Mouse (Mus musculus) cortical plate, adult 2 months (tissue): Measurements from ENCODE around the gene Patj. TPM values are rescaled to one million over a fixed set of nuclear protein-coding genes. Genes with fewer than 3 reads are reported as not detected.
"Not testable (repeated sequence)": the region's sequence is repeated elsewhere in the genome, so short reads cannot be mapped to it uniquely, and the experiment has no call there.

Experiments
- H3K27ac ChIP-seq: fragments of 200-500 bp; 2 replicates; pipeline ENCODE4 v1.5.1; 2012; ENCODE audit warnings: low read length, control low read depth, inconsistent platforms; ENCODE audit not compliant: insufficient read depth
- H3K4me1 ChIP-seq: fragments of 200-500 bp; 2 replicates; pipeline ENCODE4 v1.6.1; 2011; ENCODE audit warnings: low read length; ENCODE audit not compliant: control insufficient read depth, insufficient read depth
- H3K4me3 ChIP-seq: fragments of 200-500 bp; 2 replicates; pipeline ENCODE4 v1.5.1; 2011; ENCODE audit warnings: mild to moderate bottlenecking, low read length, control low read depth; ENCODE audit not compliant: insufficient read depth
- CTCF ChIP-seq: fragments of 200-500 bp; IDR thresholded peaks from 2 replicates; pipeline ENCODE4 v1.5.1; 2011; ENCODE audit warnings: mild to moderate bottlenecking, control low read depth, low read length; ENCODE audit not compliant: insufficient read depth; ENCODE audit errors: extremely low read depth
- POLR2A ChIP-seq: fragments of 200-500 bp; IDR thresholded peaks from 2 replicates; pipeline ENCODE4 v1.6.1; 2011; ENCODE audit warnings: mild to moderate bottlenecking, low read length, control low read depth; ENCODE audit not compliant: insufficient read depth; ENCODE audit errors: extremely low read depth
- polyA plus RNA-seq: library from polyadenylated mRNA; depleted of rRNA; stranded (reverse); fragments of >200 nt; gene quantifications from 2 replicates; pipeline ENCODE4 v1.2.3, GENCODE M21; 2012

Patj gene
- polyA plus RNA-seq, 1 experiment, result 6.0 TPM

- Histone ChIP-seq H3K4me1 (no peaks in the 10 kb centered on the region), H3K27ac (no peak overlapping the region), H3K4me3 (no peak overlapping the region)
- no peak for TF ChIP-seq POLR2A
- TF ChIP-seq CTCF, result no peak
Measured at GRCm38 (mm10) chr4:98620986-98621784, 225.6 kb downstream of the Patj start.

- Histone ChIP-seq H3K4me3 (no peak overlapping the region), H3K4me1 (no peaks in the 10 kb centered on the region), H3K27ac (no peak overlapping the region)
- no peak for TF ChIP-seq CTCF
- no peak for TF ChIP-seq POLR2A
Measured at GRCm38 (mm10) chr4:98622180-98622579, 226.6 kb downstream of the Patj start.

- TF ChIP-seq POLR2A (no peak), CTCF (no peak)
- no peak overlapping the region for H3K4me3 ChIP-seq
- no peaks in the 10 kb centered on the region for H3K4me1 ChIP-seq
- H3K27ac ChIP-seq, result no peak overlapping the region
Measured at GRCm38 (mm10) chr4:98622996-98623673, 227.6 kb downstream of the Patj start.

- TF ChIP-seq CTCF (no peak), POLR2A (no peak)
- Histone ChIP-seq H3K4me1 (no peaks in the 10 kb centered on the region), H3K4me3 (no peak overlapping the region), H3K27ac (no peak overlapping the region)
Measured at GRCm38 (mm10) chr4:98628286-98628685, 232.7 kb downstream of the Patj start.

GRCm38 (mm10) chr4:98629217-98629616 lies 233.6 kb downstream of the Patj start:
- H3K27ac ChIP-seq, H3K4me3 ChIP-seq, H3K4me1 ChIP-seq: not testable (repeated sequence)

- no peak for TF ChIP-seq CTCF
- TF ChIP-seq POLR2A, result no peak
- Histone ChIP-seq H3K4me1 (no peaks in the 10 kb centered on the region), H3K27ac (no peak overlapping the region), H3K4me3 (no peak overlapping the region)
Measured at GRCm38 (mm10) chr4:98635140-98635837, 239.7 kb downstream of the Patj start.

GRCm38 (mm10) chr4:98638731-98639130 lies 243.1 kb downstream of the Patj start:
- H3K4me1 ChIP-seq, result no peaks in the 10 kb centered on the region
- no peak for TF ChIP-seq CTCF
- TF ChIP-seq POLR2A, result no peak
- no peak overlapping the region for H3K4me3 ChIP-seq
- no peak overlapping the region for H3K27ac ChIP-seq

- Histone ChIP-seq H3K27ac (no peak overlapping the region), H3K4me1 (no peaks in the 10 kb centered on the region), H3K4me3 (no peak overlapping the region)
- TF ChIP-seq POLR2A (no peak), CTCF (no peak)
Measured at GRCm38 (mm10) chr4:98653650-98654049, 258.1 kb downstream of the Patj start.

GRCm38 (mm10) chr4:98654419-98654821 lies 258.8 kb downstream of the Patj start:
- Histone ChIP-seq H3K4me3 (no peak overlapping the region), H3K4me1 (no peaks in the 10 kb centered on the region), H3K27ac (no peak overlapping the region)
- TF ChIP-seq POLR2A, result no peak
- TF ChIP-seq CTCF, result no peak

GRCm38 (mm10) chr4:98656759-98657158 lies 261.2 kb downstream of the Patj start:
- H3K27ac ChIP-seq, result no peak overlapping the region
- TF ChIP-seq CTCF, result no peak
- TF ChIP-seq POLR2A, result no peak
- H3K4me1 ChIP-seq, result no peaks in the 10 kb centered on the region
- no peak overlapping the region for H3K4me3 ChIP-seq
